Mouse (Mus musculus): ENCODE measurements around the gene Rps6kb1.

GRCm38 (mm10) chr11:86571871-86572270, 27.3 kb upstream of the Rps6kb1 start:
- TF ChIP-seq CTCF (IDR thresholded peaks at IDR 0.05; ENCODE audit: extremely low read depth, insufficient read length, insufficient replicate concordance, low read depth, low read length) (no peak), POLR2A (IDR thresholded peaks at IDR 0.05; ENCODE audit: low read depth, low read length) (no peak)

Measured in small intestine, adult 2 months (tissue).